In genomic region chr6:135450573-135450972, GRCm38 (mm10) we compare ENCODE assay signal across 14 mouse cellular contexts.
DNase-seq lines count a peak whose midpoint lies in the region; ATAC-seq and TF ChIP-seq lines count a peak whose summit lies in the region.
"Had no signal": no experiment of that assay in that cellular context is flagged by ENCODE, and none has a peak within 500 bp of the region (broad histone marks: within the 10 kb centered on the region; RNA-seq: fewer than 3 reads in every experiment).

No protein-coding gene starts in this region.

- H3K27me3 ChIP-seq in liver, postnatal 0 days (ENCODE audit: insufficient read depth, low read length) = no peaks in the 10 kb centered on the region
- H3K27me3 ChIP-seq: heart, embryonic 15.5 days; hindbrain, embryonic 13.5 days had no signal

- TF ChIP-seq CTCF in liver, postnatal 0 days (IDR thresholded peaks at IDR 0.05; ENCODE audit: low read depth) = no peak

- no peaks in the 10 kb centered on the region for H3K9me3 ChIP-seq in liver, postnatal 0 days (ENCODE audit: low read length)
- H3K9me3 ChIP-seq: heart, embryonic 15.5 days; hindbrain, embryonic 13.5 days had no signal

- ATAC-seq in liver, postnatal 0 days = no peak
- ATAC-seq in inflammation-experienced regulatory T-cells, adult 6 months = peak; percentile 86
- ATAC-seq: intestine, postnatal 0 days had no signal

- no peak overlapping the region for H3K27ac ChIP-seq in liver, postnatal 0 days (ENCODE audit: low read depth)
- H3K27ac ChIP-seq: heart, embryonic 15.5 days; hindbrain, embryonic 13.5 days; liver, embryonic 14.5 days had no signal

- intact Hi-C loops in left cerebral cortex, postnatal 14 days (cut with DNase I) = no loop called here

- H3K4me1 ChIP-seq in liver, postnatal 0 days (ENCODE audit: insufficient read depth) = peaks cover 5% of the 10 kb centered on the region; the same call in 1 of the 2 replicates
- H3K4me1 ChIP-seq: heart, embryonic 15.5 days; hindbrain, embryonic 13.5 days had no signal

- TF ChIP-seq EP300 in liver, postnatal 0 days (IDR thresholded peaks at IDR 0.05; ENCODE audit: low read depth) = no peak

- H3K36me3 ChIP-seq in liver, postnatal 0 days (replicated peaks; ENCODE audit: insufficient read depth, low read length) = no peaks in the 10 kb centered on the region
- H3K36me3 ChIP-seq: heart, embryonic 15.5 days; hindbrain, embryonic 13.5 days had no signal

- H3K9ac ChIP-seq in liver, postnatal 0 days (replicated peaks) = no peak overlapping the region
- H3K9ac ChIP-seq: heart, embryonic 15.5 days; hindbrain, embryonic 13.5 days; liver, embryonic 14.5 days had no signal

- DNase-seq in liver = peak; percentile 9
- DNase-seq in liver, postnatal 0 days = no peak
- peak; percentile 18 to 25 for DNase-seq in CD8-positive naive resting alpha-beta T cell, adult 2 months (ENCODE audit: low read depth in 2 of 2, low spot score in 2 of 2)
- DNase-seq in thymus, postnatal 14 days = peak; percentile 57
- DNase-seq in neural tube, embryonic 10.5 days (ENCODE audit: extremely low spot score, low spot score) = no peak
- no peak for DNase-seq in left cerebral cortex, postnatal 14 days (ENCODE audit: low spot score in 2 of 2)
- no peak for DNase-seq in ovary, postnatal 14 days (ENCODE audit: low spot score)
- DNase-seq: cerebellum, adult 11-12 months; kidney, postnatal 14 days had no signal

- 31% methylated on average over 7 of the region's 7 CpGs for WGBS in liver, postnatal 0 days (ENCODE audit: insufficient replicate concordance)

- H3K4me2 ChIP-seq in liver, postnatal 0 days (ENCODE audit: low read depth, low read length) = no peak overlapping the region
- H3K4me2 ChIP-seq: heart, embryonic 15.5 days; hindbrain, embryonic 13.5 days had no signal

- H3K4me3 ChIP-seq in liver, postnatal 0 days (ENCODE audit: low read depth, low read length) = no peak overlapping the region
- H3K4me3 ChIP-seq: heart, embryonic 15.5 days; hindbrain, embryonic 13.5 days had no signal

Comparison
In these comparisons a context has a peak if more than half of its experiments do, and no peak if none do; other contexts are left out.
1. DNase-seq: peak in liver (single experiment), CD8-positive naive resting alpha-beta T cell, adult 2 months (2 of 2) and thymus, postnatal 14 days (single experiment); none in liver, postnatal 0 days (single experiment), neural tube, embryonic 10.5 days (single experiment), left cerebral cortex, postnatal 14 days (0 of 2) and ovary, postnatal 14 days (single experiment).